Mouse (Mus musculus): ENCODE data around the gene Pcp2. TPM values are rescaled to one million over a fixed set of nuclear protein-coding genes. Genes with fewer than 3 reads are reported as not detected.

The Pcp2 gene
- 0.33 TPM in 1 of 2 replicates, not detected in the other for polyA plus RNA-seq (2016; fragmentation: Nextera tagmentation; extraction: Ambion mirVana)

- Histone ChIP-seq H3K27me3 (replicated peaks) (0 out of 2 replicates have a peak, but pooled peaks cover 5% of the 10 kb centered on the region), H3K4me2 (no peak within 1 kb of the TSS), H3K9ac (peak within 1 kb of the TSS; percentile 13; the same call in 1 of the 2 replicates), H3K27ac (ENCODE audit: poor library complexity, severe bottlenecking) (no peak within 1 kb of the TSS), H3K9me3 (replicated peaks) (no peaks in the 10 kb centered on the region), H3K4me1 (replicated peaks) (peaks cover 8% of the 10 kb centered on the region), H3K36me3 (no peaks in the 10 kb centered on the region), H3K4me3 (no peak within 1 kb of the TSS)
- WGBS, result 63% methylated on average over 1 of the region's 1 CpGs
- no peak for ATAC-seq (ENCODE audit: insufficient number of reproducible peaks, low FRiP score)
These were observed at the start of gene Pcp2 for GRCm38 (mm10) chr8:3625445-3625844. Gene Pcp2 (minus strand): TSS chr8:3625545.

GRCm38 (mm10) chr8:3674671-3675070 lies 49.3 kb upstream of the Pcp2 start:
- Histone ChIP-seq H3K9me3 (replicated peaks) (no peaks in the 10 kb centered on the region), H3K27ac (ENCODE audit: poor library complexity, severe bottlenecking) (no peak overlapping the region), H3K4me3 (no peak overlapping the region), H3K27me3 (replicated peaks) (no peaks in the 10 kb centered on the region), H3K4me2 (no peak overlapping the region), H3K36me3 (peaks cover 9% of the 10 kb centered on the region), H3K9ac (no peak overlapping the region), H3K4me1 (replicated peaks) (peaks cover 14% of the 10 kb centered on the region)
- WGBS, result 52% methylated on average over 3 of the region's 3 CpGs
- ATAC-seq (ENCODE audit: insufficient number of reproducible peaks, low FRiP score), result no peak

DNA sequence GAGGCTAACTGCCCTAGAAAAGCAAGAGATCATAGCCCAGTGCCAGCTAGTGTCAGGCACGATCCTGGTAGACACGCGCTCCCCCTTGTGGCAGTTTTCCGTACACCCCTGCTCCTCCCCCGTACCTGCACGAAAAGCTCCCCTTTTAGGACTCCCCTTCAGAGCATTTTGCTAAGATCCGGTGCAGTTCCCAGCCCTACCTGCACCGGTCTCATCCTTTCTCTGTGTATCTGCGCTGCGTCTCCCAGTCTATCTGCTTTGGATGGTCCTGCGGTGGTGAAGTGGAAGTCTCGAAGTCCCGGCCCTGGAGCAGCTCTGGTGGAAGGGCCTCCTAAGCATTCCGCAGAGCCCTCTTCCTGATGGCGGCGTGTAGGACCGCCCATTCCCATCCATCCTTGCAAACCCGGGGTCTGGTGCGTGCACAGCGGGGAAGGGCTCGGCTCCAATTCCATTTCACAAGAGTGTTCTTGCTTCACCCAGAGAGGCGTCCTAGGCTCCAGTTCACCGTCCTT lies 46.7 kb upstream of the Pcp2 start, which contains the start of gene Fcor:
TSS of gene Fcor (minus strand) at position 383 of the 512 bp plus-strand sequence.
- H3K4me1 ChIP-seq (replicated peaks), result peaks cover 4% of the 10 kb centered on the region; the same call in 1 of the 2 replicates
- under 1% methylated on average over 23 of the region's 23 CpGs for WGBS
- no peaks in the 10 kb centered on the region for H3K36me3 ChIP-seq
- H3K9ac ChIP-seq, result peak within 1 kb of the TSS; percentile 69
- H3K4me2 ChIP-seq, result peak within 1 kb of the TSS; percentile 69
- no peaks in the 10 kb centered on the region for H3K9me3 ChIP-seq (replicated peaks)
- H3K27ac ChIP-seq (ENCODE audit: poor library complexity, severe bottlenecking), result no peak within 1 kb of the TSS
- no peaks in the 10 kb centered on the region; the same call in 1 of the 2 replicates for H3K27me3 ChIP-seq (replicated peaks)
- ATAC-seq (ENCODE audit: insufficient number of reproducible peaks, low FRiP score), result peak; percentile 75
- H3K4me3 ChIP-seq, result peak within 1 kb of the TSS; percentile 66

DNA sequence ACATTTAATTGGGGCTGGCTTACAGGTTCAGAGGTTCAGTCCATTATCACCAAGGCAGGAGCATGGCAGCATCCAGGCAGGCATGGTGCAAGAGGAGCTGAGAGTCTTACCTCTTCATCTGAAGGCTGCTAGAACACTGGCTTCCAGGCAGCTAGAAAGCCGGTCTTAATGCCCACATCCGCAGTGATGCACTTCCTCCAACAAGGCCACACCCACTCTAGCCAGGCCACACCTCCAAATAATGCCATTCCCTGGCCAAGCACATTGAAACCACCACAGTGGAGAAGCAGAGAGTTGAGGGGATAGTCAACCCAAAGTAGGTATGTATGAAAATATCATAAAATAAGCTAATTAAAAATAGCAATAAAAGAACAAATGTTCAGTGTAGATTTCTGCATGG lies 45.0 kb upstream of the Pcp2 start:
- 71% methylated on average over 2 of the region's 2 CpGs for WGBS
- no peak for ATAC-seq (ENCODE audit: insufficient number of reproducible peaks, low FRiP score)
- no peaks in the 10 kb centered on the region for H3K9me3 ChIP-seq (replicated peaks)
- no peak overlapping the region for H3K4me2 ChIP-seq
- H3K27ac ChIP-seq (ENCODE audit: poor library complexity, severe bottlenecking), result no peak overlapping the region
- 0 out of 2 replicates have a peak, but pooled peaks cover 4% of the 10 kb centered on the region for H3K4me1 ChIP-seq (replicated peaks)
- H3K4me3 ChIP-seq, result no peak overlapping the region
- H3K27me3 ChIP-seq (replicated peaks), result peaks cover 4% of the 10 kb centered on the region; the same call in 1 of the 2 replicates
- no peak overlapping the region for H3K9ac ChIP-seq
- H3K36me3 ChIP-seq, result no peaks in the 10 kb centered on the region

GRCm38 (mm10) chr8:3665507-3665906 lies 40.2 kb upstream of the Pcp2 start, which contains the start of gene Mcemp1:
Gene Mcemp1 (plus strand): TSS chr8:3665754.
- Histone ChIP-seq H3K27me3 (replicated peaks) (peaks cover 4% of the 10 kb centered on the region; the same call in 1 of the 2 replicates), H3K27ac (ENCODE audit: poor library complexity, severe bottlenecking) (no peak within 1 kb of the TSS), H3K9ac (no peak within 1 kb of the TSS), H3K9me3 (replicated peaks) (no peaks in the 10 kb centered on the region), H3K4me2 (no peak within 1 kb of the TSS), H3K4me1 (replicated peaks) (no peaks in the 10 kb centered on the region), H3K36me3 (no peaks in the 10 kb centered on the region), H3K4me3 (no peak within 1 kb of the TSS)
- ATAC-seq (ENCODE audit: insufficient number of reproducible peaks, low FRiP score), result no peak
- 61% methylated on average over 6 of the region's 6 CpGs for WGBS

- H3K4me2 ChIP-seq, result no peak overlapping the region
- ATAC-seq (ENCODE audit: insufficient number of reproducible peaks, low FRiP score), result no peak
- no peaks in the 10 kb centered on the region for H3K9me3 ChIP-seq (replicated peaks)
- H3K4me1 ChIP-seq (replicated peaks), result no peaks in the 10 kb centered on the region
- H3K27me3 ChIP-seq (replicated peaks), result peaks cover 4% of the 10 kb centered on the region; the same call in 1 of the 2 replicates
- H3K27ac ChIP-seq (ENCODE audit: poor library complexity, severe bottlenecking), result no peak overlapping the region
- WGBS, result 51% methylated on average over 5 of the region's 5 CpGs
- no peak overlapping the region for H3K9ac ChIP-seq
- no peak overlapping the region for H3K4me3 ChIP-seq
- no peaks in the 10 kb centered on the region for H3K36me3 ChIP-seq
These were observed 39.1 kb upstream of the Pcp2 start for GRCm38 (mm10) chr8:3664405-3664804.

DNA sequence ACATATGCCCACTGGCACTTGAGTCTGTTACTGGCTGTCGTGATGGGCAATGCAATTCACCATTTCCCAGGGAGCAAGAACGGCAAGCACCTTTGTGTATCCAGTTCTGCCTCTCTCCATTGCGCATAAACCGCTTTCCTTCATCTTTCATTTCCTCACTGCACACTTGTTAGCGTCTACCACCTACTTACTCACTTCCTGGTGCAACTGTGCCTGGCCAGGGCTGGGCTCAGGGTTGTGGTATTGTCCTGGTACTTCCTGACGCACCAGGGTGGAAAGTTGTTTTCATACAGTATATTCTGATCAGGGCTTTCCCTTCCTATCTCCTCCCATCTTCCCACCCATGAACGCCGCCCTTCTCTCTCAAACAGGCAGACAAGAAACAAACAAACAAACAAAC lies 35.5 kb upstream of the Pcp2 start:
- Histone ChIP-seq H3K27me3 (replicated peaks) (peaks cover 13% of the 10 kb centered on the region), H3K4me2 (no peak overlapping the region), H3K4me3 (no peak overlapping the region), H3K27ac (ENCODE audit: poor library complexity, severe bottlenecking) (no peak overlapping the region), H3K4me1 (replicated peaks) (no peaks in the 10 kb centered on the region), H3K9ac (no peak overlapping the region), H3K36me3 (no peaks in the 10 kb centered on the region), H3K9me3 (replicated peaks) (no peaks in the 10 kb centered on the region)
- ATAC-seq (ENCODE audit: insufficient number of reproducible peaks, low FRiP score), result no peak
- 68% methylated on average over 8 of the region's 8 CpGs for WGBS

DNA sequence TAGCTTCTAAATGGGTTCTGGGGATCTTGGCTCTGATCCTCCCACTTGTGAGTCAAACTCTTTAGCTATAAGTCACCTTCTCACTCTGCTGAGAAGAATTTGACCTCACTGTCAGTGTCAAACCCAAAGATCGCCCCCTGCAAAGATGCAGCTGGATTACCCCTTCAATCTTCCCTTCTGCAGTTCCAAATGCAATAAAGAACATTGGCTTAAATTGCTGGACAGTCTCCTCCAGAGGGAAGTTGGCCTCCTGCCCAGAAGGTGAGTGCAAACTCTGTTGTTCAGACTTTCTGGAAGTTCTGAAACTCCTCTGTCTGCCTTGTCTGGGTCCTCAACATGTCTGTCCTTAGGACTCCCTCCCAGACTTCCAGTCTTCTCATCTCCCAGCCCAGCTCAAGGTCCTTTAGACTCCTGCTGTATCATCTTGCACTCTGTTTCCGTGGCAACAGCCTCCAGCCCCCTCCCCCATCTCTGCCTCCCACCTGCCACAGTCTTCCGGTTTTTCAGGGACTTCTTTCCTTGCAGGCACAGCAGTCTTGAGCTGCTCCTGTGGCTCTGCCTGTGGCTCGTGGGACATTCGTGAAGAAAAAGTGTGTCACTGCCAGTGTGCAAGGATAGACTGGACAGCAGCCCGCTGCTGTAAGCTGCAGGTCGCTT lies 31.5 kb upstream of the Pcp2 start:
- Histone ChIP-seq H3K4me1 (replicated peaks) (no peaks in the 10 kb centered on the region), H3K9ac (no peak overlapping the region), H3K4me2 (no peak overlapping the region), H3K27ac (ENCODE audit: poor library complexity, severe bottlenecking) (no peak overlapping the region), H3K27me3 (replicated peaks) (peaks cover 13% of the 10 kb centered on the region), H3K4me3 (no peak overlapping the region), H3K36me3 (no peaks in the 10 kb centered on the region), H3K9me3 (replicated peaks) (no peaks in the 10 kb centered on the region)
- no peak for ATAC-seq (ENCODE audit: insufficient number of reproducible peaks, low FRiP score)
- 35% methylated on average over 7 of the region's 7 CpGs for WGBS

DNA sequence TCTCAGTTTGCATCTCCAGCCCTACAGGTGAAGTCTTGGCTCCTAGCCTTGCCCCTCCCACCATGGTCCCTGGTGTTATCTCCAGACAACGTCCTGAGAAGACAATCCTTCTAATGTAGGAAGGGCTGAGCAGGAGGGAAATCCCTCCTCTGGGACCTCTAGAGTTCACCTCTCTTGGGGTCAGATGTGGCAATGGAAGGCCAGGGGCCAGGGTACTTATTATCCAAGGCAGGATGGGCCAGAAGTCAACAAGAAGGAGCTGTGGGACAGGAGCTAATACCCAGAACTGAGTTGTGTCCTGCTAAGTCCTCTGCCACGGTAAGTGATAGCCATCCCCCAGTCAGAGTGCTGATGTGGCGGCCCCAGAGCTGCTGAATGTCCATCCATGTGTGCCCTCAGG lies 30.2 kb upstream of the Pcp2 start, which contains the start of gene Retn:
TSS of gene Retn (plus strand) at position 245 of the 400 bp plus-strand sequence.
- no peaks in the 10 kb centered on the region for H3K36me3 ChIP-seq
- no peaks in the 10 kb centered on the region for H3K9me3 ChIP-seq (replicated peaks)
- H3K4me3 ChIP-seq, result no peak within 1 kb of the TSS
- no peak for ATAC-seq (ENCODE audit: insufficient number of reproducible peaks, low FRiP score)
- H3K9ac ChIP-seq, result no peak within 1 kb of the TSS
- WGBS, result 70% methylated on average over 3 of the region's 3 CpGs
- no peak within 1 kb of the TSS for H3K4me2 ChIP-seq
- no peak within 1 kb of the TSS for H3K27ac ChIP-seq (ENCODE audit: poor library complexity, severe bottlenecking)
- no peaks in the 10 kb centered on the region for H3K4me1 ChIP-seq (replicated peaks)
- H3K27me3 ChIP-seq (replicated peaks), result peaks cover 13% of the 10 kb centered on the region

DNA sequence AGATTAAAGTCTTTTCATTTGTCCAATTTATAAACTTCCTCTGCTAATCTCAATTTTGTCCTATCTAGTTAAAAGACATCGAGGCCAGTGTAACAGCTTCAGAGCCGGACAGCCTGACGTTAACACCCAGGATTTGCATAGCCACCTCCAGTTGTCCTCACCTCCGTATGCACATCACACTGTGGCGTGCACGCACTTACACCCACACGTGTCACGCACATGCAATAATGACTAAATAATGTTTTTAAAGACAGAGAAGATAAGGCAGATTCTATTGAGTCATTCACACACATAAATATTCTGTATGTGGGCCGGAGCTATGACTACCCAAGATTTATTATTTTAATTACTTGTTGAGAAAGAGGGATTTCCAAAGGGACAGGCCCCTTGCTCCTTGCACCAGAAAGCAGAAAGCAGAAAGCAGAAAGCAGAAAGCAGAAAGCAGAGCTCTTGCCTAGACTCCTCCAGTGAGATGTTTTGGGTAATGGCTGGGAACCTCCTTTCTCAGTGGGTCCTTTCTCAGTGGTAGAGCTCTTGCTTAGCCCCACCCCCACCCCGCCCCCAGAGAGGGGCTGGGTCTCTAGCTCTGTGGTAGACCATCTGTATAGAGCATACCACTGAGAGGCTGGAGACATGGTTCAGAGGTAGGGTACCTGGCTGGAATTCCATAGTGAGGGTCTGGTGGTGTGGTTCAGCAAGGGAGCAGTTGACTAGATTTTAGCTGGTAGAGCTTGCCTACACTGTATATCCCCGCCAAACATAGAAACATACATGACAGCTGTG lies 29.6 kb upstream of the Pcp2 start:
- Histone ChIP-seq H3K36me3 (no peaks in the 10 kb centered on the region), H3K27ac (ENCODE audit: poor library complexity, severe bottlenecking) (no peak overlapping the region), H3K4me1 (replicated peaks) (no peaks in the 10 kb centered on the region), H3K4me3 (no peak overlapping the region), H3K9ac (no peak overlapping the region), H3K4me2 (no peak overlapping the region), H3K27me3 (replicated peaks) (peaks cover 13% of the 10 kb centered on the region), H3K9me3 (replicated peaks) (no peaks in the 10 kb centered on the region)
- WGBS, result 64% methylated on average over 11 of the region's 11 CpGs
- no peak for ATAC-seq (ENCODE audit: insufficient number of reproducible peaks, low FRiP score)

DNA sequence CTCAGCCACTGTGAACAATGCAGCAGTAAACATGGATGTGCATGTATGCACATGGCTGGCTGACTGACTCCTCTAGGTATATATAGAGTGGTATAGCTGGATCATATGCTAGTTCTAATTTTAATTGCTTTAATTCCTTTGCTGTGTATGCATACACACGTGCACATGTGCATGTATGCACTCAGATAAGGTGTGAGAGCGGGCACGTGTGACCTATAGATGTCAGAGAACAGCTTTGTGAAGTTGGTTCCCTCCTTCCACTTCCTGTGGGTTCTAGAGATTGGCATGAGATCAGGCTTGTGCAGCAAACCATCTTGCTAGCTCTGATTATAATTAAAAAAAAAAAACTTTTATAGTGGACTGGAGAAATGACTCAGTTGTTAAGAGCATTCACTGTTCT lies 27.5 kb upstream of the Pcp2 start:
- no peak for ATAC-seq (ENCODE audit: insufficient number of reproducible peaks, low FRiP score)
- no peaks in the 10 kb centered on the region for H3K36me3 ChIP-seq
- H3K27ac ChIP-seq (ENCODE audit: poor library complexity, severe bottlenecking), result no peak overlapping the region
- no peak overlapping the region for H3K4me3 ChIP-seq
- H3K27me3 ChIP-seq (replicated peaks), result peaks cover 9% of the 10 kb centered on the region
- no peaks in the 10 kb centered on the region for H3K9me3 ChIP-seq (replicated peaks)
- no peaks in the 10 kb centered on the region for H3K4me1 ChIP-seq (replicated peaks)
- 60% methylated on average over 3 of the region's 3 CpGs for WGBS
- H3K4me2 ChIP-seq, result no peak overlapping the region
- no peak overlapping the region for H3K9ac ChIP-seq

Measured in heart, embryonic 12.5 days (tissue).